Mouse (Mus musculus) testis, adult 2 months (tissue): ENCODE data around the gene Sema4d. TPM values are rescaled to one million over a fixed set of nuclear protein-coding genes. Genes with fewer than 3 reads are reported as not detected.

Source experiments
- H3K27ac ChIP-seq: fragments of 200-500 bp; 2 replicates; pipeline ENCODE4 v1.5.1; 2012; ENCODE audit warnings: low read depth, low read length; ENCODE audit not compliant: control insufficient read depth, insufficient read depth
- H3K27me3 ChIP-seq: fragments of 200-500 bp; 2 replicates; pipeline ENCODE4 v1.6.1; 2012; ENCODE audit warnings: mild to moderate bottlenecking, low read length, moderate library complexity; ENCODE audit not compliant: control insufficient read depth, insufficient read depth
- H3K36me3 ChIP-seq: fragments of 200-500 bp; 2 replicates; pipeline ENCODE4 v1.6.1; 2012; ENCODE audit warnings: mild to moderate bottlenecking, low read length; ENCODE audit not compliant: control insufficient read depth, insufficient read depth
- H3K4me1 ChIP-seq: fragments of 200-500 bp; 2 replicates; pipeline ENCODE4 v1.6.1; 2012; ENCODE audit warnings: low read length; ENCODE audit not compliant: control insufficient read depth, insufficient read depth
- H3K4me3 ChIP-seq: fragments of 200-500 bp; 2 replicates; pipeline ENCODE4 v1.5.1; 2012; ENCODE audit warnings: low read depth, mild to moderate bottlenecking, low read length, moderate library complexity, mixed read lengths; ENCODE audit not compliant: control insufficient read depth
- CTCF ChIP-seq: fragments of 200-500 bp; IDR thresholded peaks from 2 replicates; pipeline ENCODE4 v1.5.1; 2012; ENCODE audit warnings: low read depth, mild to moderate bottlenecking, inconsistent platforms, low read length, moderate library complexity; ENCODE audit not compliant: control insufficient read depth, insufficient read depth, insufficient replicate concordance
- POLR2A ChIP-seq: fragments of 200-500 bp; IDR thresholded peaks from 2 replicates; pipeline ENCODE4 v1.6.1; 2012; ENCODE audit warnings: low read depth, mild to moderate bottlenecking, inconsistent platforms, low read length, moderate library complexity; ENCODE audit not compliant: control insufficient read depth
- polyA plus RNA-seq: library from polyadenylated mRNA; depleted of rRNA; stranded (reverse); fragments of >200 nt; gene quantifications from 2 replicates; pipeline ENCODE4 v1.2.3, GENCODE M21; 2012

Gene Sema4d
- polyA plus RNA-seq, 1 experiment, result 1.4 TPM

GRCm38 (mm10) chr13:51783857-51784256 is 9.7 kb downstream of the Sema4d start:
- H3K4me3 ChIP-seq, result no peak overlapping the region
- no peak overlapping the region for H3K27ac ChIP-seq
- TF ChIP-seq CTCF (no peak), POLR2A (no peak)

GRCm38 (mm10) chr13:51780509-51781155 is 12.9 kb downstream of the Sema4d start:
- no peak overlapping the region for H3K27ac ChIP-seq
- H3K4me1 ChIP-seq, result no peaks in the 10 kb centered on the region; the same call in 1 of the 2 replicates
- H3K36me3 ChIP-seq, result no peaks in the 10 kb centered on the region
- TF ChIP-seq CTCF, result no peak
- TF ChIP-seq POLR2A, result no peak
- no peak overlapping the region for H3K4me3 ChIP-seq
- H3K27me3 ChIP-seq, result no peaks in the 10 kb centered on the region

More at GRCm38 (mm10) chr13:51783857-51784256, 9.7 kb downstream of the Sema4d start:
- Histone ChIP-seq H3K27me3 (no peaks in the 10 kb centered on the region), H3K4me1 (no peaks in the 10 kb centered on the region; the same call in 1 of the 2 replicates), H3K36me3 (no peaks in the 10 kb centered on the region)

- no peaks in the 10 kb centered on the region for H3K27me3 ChIP-seq
- no peaks in the 10 kb centered on the region for H3K36me3 ChIP-seq
- no peak overlapping the region for H3K4me3 ChIP-seq
- TF ChIP-seq CTCF, result no peak
- no peak for TF ChIP-seq POLR2A
- no peak overlapping the region for H3K27ac ChIP-seq
- H3K4me1 ChIP-seq, result no peaks in the 10 kb centered on the region; the same call in 1 of the 2 replicates
Observed at GRCm38 (mm10) chr13:51778983-51779962, 14.3 kb downstream of the Sema4d start.

GRCm38 (mm10) chr13:51778351-51778982 is 15.1 kb downstream of the Sema4d start:
- no peaks in the 10 kb centered on the region for H3K27me3 ChIP-seq
- H3K27ac ChIP-seq, result no peak overlapping the region
- TF ChIP-seq CTCF (no peak), POLR2A (no peak)
- no peak overlapping the region for H3K4me3 ChIP-seq
- H3K4me1 ChIP-seq, result no peaks in the 10 kb centered on the region
- no peaks in the 10 kb centered on the region for H3K36me3 ChIP-seq

GRCm38 (mm10) chr13:51777738-51778274 is 15.7 kb downstream of the Sema4d start:
- H3K4me3 ChIP-seq, result no peak overlapping the region
- TF ChIP-seq POLR2A, result no peak
- no peak for TF ChIP-seq CTCF
- no peaks in the 10 kb centered on the region for H3K36me3 ChIP-seq
- no peaks in the 10 kb centered on the region for H3K4me1 ChIP-seq
- H3K27me3 ChIP-seq, result no peaks in the 10 kb centered on the region
- no peak overlapping the region for H3K27ac ChIP-seq

- Histone ChIP-seq H3K4me1 (no peaks in the 10 kb centered on the region), H3K4me3 (no peak overlapping the region), H3K27ac (no peak overlapping the region), H3K27me3 (no peaks in the 10 kb centered on the region), H3K36me3 (no peaks in the 10 kb centered on the region)
- no peak for TF ChIP-seq POLR2A
- TF ChIP-seq CTCF, result no peak
Observed at GRCm38 (mm10) chr13:51777048-51777737, 16.4 kb downstream of the Sema4d start.
